Mouse (Mus musculus): ENCODE results near the gene Rilpl1.

DNA sequence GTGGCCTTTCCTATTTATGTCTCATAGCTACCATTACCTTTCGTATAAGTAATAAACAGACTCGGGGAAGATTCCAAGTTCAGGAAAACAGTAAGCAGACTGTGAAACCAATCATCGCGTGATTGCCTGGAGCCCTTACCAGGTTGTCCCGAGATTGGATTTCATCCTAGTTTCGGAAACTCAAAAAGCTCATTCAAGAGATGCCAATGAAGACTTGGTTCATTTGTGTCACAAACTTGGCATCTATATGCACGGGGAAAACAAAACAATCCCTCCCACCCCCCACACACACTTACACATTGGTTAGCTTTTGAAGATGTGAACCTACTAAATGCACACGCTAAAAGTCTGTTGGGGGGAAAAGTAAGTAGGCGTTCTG, 20.9 kb upstream of the Rilpl1 start:
- TF ChIP-seq CTCF (IDR thresholded peaks at IDR 0.05; ENCODE audit: low read depth) (no peak), EP300 (IDR thresholded peaks at IDR 0.05; ENCODE audit: low read depth) (no peak)

All from liver, embryonic 14.5 days (tissue).